In the genomic region with DNA sequence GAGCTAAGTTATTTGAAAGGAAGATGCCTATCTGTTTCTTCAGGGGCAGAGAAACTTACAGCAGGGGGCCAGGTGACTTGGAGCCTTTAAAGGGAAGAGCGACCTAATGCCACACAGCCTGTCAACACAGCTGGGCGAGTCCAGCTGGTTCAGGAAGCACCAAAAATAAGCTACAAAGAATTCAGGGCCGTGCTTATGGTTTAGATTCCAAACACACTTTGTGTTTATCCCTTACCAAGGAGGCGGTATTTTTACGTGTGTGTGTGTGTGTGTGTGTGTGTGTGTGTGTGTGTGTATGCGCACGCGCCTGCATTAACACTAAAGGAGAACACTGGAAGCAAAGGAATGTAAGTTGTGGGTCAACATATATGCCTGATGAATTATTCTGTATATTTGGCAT, we compare ENCODE assay signal across 8 mouse cellular contexts. TPM values are rescaled to one million over a fixed set of nuclear protein-coding genes. Genes with fewer than 3 reads are reported as not detected.
A peak's percentile ranks its signal among the peaks of the same experiment; 100 is the strongest.
DNase-seq lines count a peak whose midpoint lies in the region; ATAC-seq lines count a peak whose summit lies in the region.

No protein-coding gene starts in this region.

- H3K4me3 ChIP-seq in erythroblast, embryonic 14.5 days (replicated peaks) = peak overlapping the region; percentile 93
- H3K4me3 ChIP-seq in embryonic facial prominence, embryonic 14.5 days (ENCODE audit: low read depth, low read length) = peak overlapping the region; percentile 67
- peak overlapping the region; percentile 72 for H3K4me3 ChIP-seq in intestine, embryonic 15.5 days (replicated peaks)

- peak overlapping the region; percentile 95 for H3K27ac ChIP-seq in embryonic facial prominence, embryonic 14.5 days (replicated peaks; ENCODE audit: low read depth, low read length)
- peak overlapping the region; percentile 88 for H3K27ac ChIP-seq in intestine, embryonic 15.5 days

- 11% methylated on average over 8 of the region's 8 CpGs for WGBS in embryonic facial prominence, embryonic 14.5 days
- WGBS in intestine, embryonic 15.5 days = 8% methylated on average over 8 of the region's 8 CpGs

- no peak for ATAC-seq in erythroblast, adult 5-6 weeks (replicated peaks; ENCODE audit: low FRiP score, poor library complexity, severe bottlenecking)
- no peak for ATAC-seq in embryonic facial prominence, embryonic 14.5 days (ENCODE audit: low read depth)
- no peak for ATAC-seq in intestine, embryonic 15.5 days

- H3K27me3 ChIP-seq in erythroblast, embryonic 14.5 days (ENCODE audit: control insufficient read depth) = no peaks in the 10 kb centered on the region
- no peaks in the 10 kb centered on the region for H3K27me3 ChIP-seq in embryonic facial prominence, embryonic 14.5 days (replicated peaks; ENCODE audit: control insufficient read depth, insufficient read depth, low read length)
- no peaks in the 10 kb centered on the region for H3K27me3 ChIP-seq in intestine, embryonic 15.5 days (replicated peaks)

- H3K9ac ChIP-seq in embryonic facial prominence, embryonic 14.5 days (ENCODE audit: low read depth, low read length) = peak overlapping the region; percentile 92
- peak overlapping the region; percentile 79 for H3K9ac ChIP-seq in intestine, embryonic 15.5 days

- H3K36me3 ChIP-seq in erythroblast, embryonic 14.5 days (ENCODE audit: control insufficient read depth) = peaks cover 14% of the 10 kb centered on the region
- H3K36me3 ChIP-seq in embryonic facial prominence, embryonic 14.5 days (ENCODE audit: control insufficient read depth, insufficient read depth, low read length) = peaks cover 4% of the 10 kb centered on the region; the same call in 1 of the 2 replicates
- H3K36me3 ChIP-seq in intestine, embryonic 15.5 days = no peaks in the 10 kb centered on the region

- peak overlapping the region; percentile 78 for H3K4me2 ChIP-seq in embryonic facial prominence, embryonic 14.5 days (ENCODE audit: low read depth, low read length)
- H3K4me2 ChIP-seq in intestine, embryonic 15.5 days (replicated peaks) = peak overlapping the region; percentile 79

- peak; percentile 3 to 11 for DNase-seq in CD8-positive naive resting alpha-beta T cell, adult 2 months (ENCODE audit: low read depth in 2 of 2, low spot score in 2 of 2)
- DNase-seq in embryonic facial prominence, embryonic 14.5 days (ENCODE audit: low spot score) = peak; percentile 67
- peak; percentile 35 to 47 for DNase-seq in lung, adult 18-20 months
- peak; percentile 10 for DNase-seq in retina, embryonic 14.5 days (ENCODE audit: low spot score)
- DNase-seq in gastrocnemius, postnatal 10 days = no peak

- H3K9me3 ChIP-seq in erythroblast, embryonic 14.5 days (ENCODE audit: control insufficient read depth, low read length) = no peaks in the 10 kb centered on the region
- no peaks in the 10 kb centered on the region for H3K9me3 ChIP-seq in embryonic facial prominence, embryonic 14.5 days (ENCODE audit: control insufficient read depth, low read length)
- no peaks in the 10 kb centered on the region for H3K9me3 ChIP-seq in intestine, embryonic 15.5 days

- peaks cover 78% of the 10 kb centered on the region for H3K4me1 ChIP-seq in erythroblast, embryonic 14.5 days (ENCODE audit: control insufficient read depth)
- H3K4me1 ChIP-seq in embryonic facial prominence, embryonic 14.5 days (ENCODE audit: control insufficient read depth, insufficient read depth, low read length) = peaks cover 8% of the 10 kb centered on the region
- H3K4me1 ChIP-seq in intestine, embryonic 15.5 days (replicated peaks) = peaks cover 22% of the 10 kb centered on the region

RNA-seq across cellular contexts. Expression of a gene that starts 0.4 kb away (rescaled TPM):
- polyA plus RNA-seq in erythroblast, embryonic 14.5 days (2012) = 6.4 and 7.1 TPM in 2 replicates
- total RNA-seq in erythroblast, adult 5-6 weeks (2015; ENCODE audit: low replicate concordance) = 23.2 and 27.4 TPM in 2 replicates
- total RNA-seq in erythroblast, adult 5-6 weeks (2017; ENCODE audit: low replicate concordance) = 17.7 and 28.2 TPM in 2 replicates
- polyA plus RNA-seq in embryonic facial prominence, embryonic 14.5 days (2014; fragmentation: Nextera tagmentation; extraction: Ambion mirVana) = 37.7 and 44.9 TPM in 2 replicates
- 36.1 and 38.4 TPM in 2 replicates for polyA plus RNA-seq in intestine, embryonic 15.5 days (2015; fragmentation: Nextera tagmentation; extraction: Ambion mirVana)
- 10 to 100 TPM; 19.8 to 21.7 TPM for total RNA-seq in gastrocnemius, postnatal 10 days (2021)

RNA-seq across cellular contexts. Expression of a gene that starts 1.1 kb away (rescaled TPM):
- polyA plus RNA-seq in erythroblast, embryonic 14.5 days (2012) = 0.06 and 0.08 TPM in 2 replicates
- total RNA-seq in erythroblast, adult 5-6 weeks (2015; ENCODE audit: low replicate concordance) = 3.3 and 7.5 TPM in 2 replicates
- total RNA-seq in erythroblast, adult 5-6 weeks (2017; ENCODE audit: low replicate concordance) = 2.6 and 4.4 TPM in 2 replicates
- 24.2 and 24.4 TPM in 2 replicates for polyA plus RNA-seq in embryonic facial prominence, embryonic 14.5 days (2014; fragmentation: Nextera tagmentation; extraction: Ambion mirVana)
- polyA plus RNA-seq in intestine, embryonic 15.5 days (2015; fragmentation: Nextera tagmentation; extraction: Ambion mirVana) = 15.5 and 15.7 TPM in 2 replicates
- 10 to 100 TPM; 38.1 to 46.8 TPM for total RNA-seq in gastrocnemius, postnatal 10 days (2021)

RNA-seq across cellular contexts. Expression of a gene that starts 26.2 kb away (rescaled TPM):
- polyA plus RNA-seq in erythroblast, embryonic 14.5 days (2012) = 0.03 and 0.06 TPM in 2 replicates
- 2.7 and 3.3 TPM in 2 replicates for total RNA-seq in erythroblast, adult 5-6 weeks (2015; ENCODE audit: low replicate concordance)
- 0.98 and 2.1 TPM in 2 replicates for total RNA-seq in erythroblast, adult 5-6 weeks (2017; ENCODE audit: low replicate concordance)
- 2.8 TPM in 2 replicates for polyA plus RNA-seq in embryonic facial prominence, embryonic 14.5 days (2014; fragmentation: Nextera tagmentation; extraction: Ambion mirVana)
- 1.4 and 1.6 TPM in 2 replicates for polyA plus RNA-seq in intestine, embryonic 15.5 days (2015; fragmentation: Nextera tagmentation; extraction: Ambion mirVana)
- under 1 TPM; 0.27 to 0.63 TPM for total RNA-seq in gastrocnemius, postnatal 10 days (2021)

RNA-seq across cellular contexts. Expression of a gene that starts 29.8 kb away (rescaled TPM):
- not detected in 2 replicates for polyA plus RNA-seq in erythroblast, embryonic 14.5 days (2012)
- total RNA-seq in erythroblast, adult 5-6 weeks (2015; ENCODE audit: low replicate concordance) = not detected in 2 replicates
- total RNA-seq in erythroblast, adult 5-6 weeks (2017; ENCODE audit: low replicate concordance) = 0.68 TPM in 1 of 2 replicates, not detected in the other
- 6.1 and 6.9 TPM in 2 replicates for polyA plus RNA-seq in embryonic facial prominence, embryonic 14.5 days (2014; fragmentation: Nextera tagmentation; extraction: Ambion mirVana)
- polyA plus RNA-seq in intestine, embryonic 15.5 days (2015; fragmentation: Nextera tagmentation; extraction: Ambion mirVana) = 0.36 and 0.56 TPM in 2 replicates
- total RNA-seq in gastrocnemius, postnatal 10 days (2021) = not detected

RNA-seq across cellular contexts. Expression of a gene that starts 33.8 kb away (rescaled TPM):
- polyA plus RNA-seq in erythroblast, embryonic 14.5 days (2012) = 5.9 and 9.3 TPM in 2 replicates
- 45.1 and 45.2 TPM in 2 replicates for total RNA-seq in erythroblast, adult 5-6 weeks (2015; ENCODE audit: low replicate concordance)
- 26.8 and 31.9 TPM in 2 replicates for total RNA-seq in erythroblast, adult 5-6 weeks (2017; ENCODE audit: low replicate concordance)
- polyA plus RNA-seq in embryonic facial prominence, embryonic 14.5 days (2014; fragmentation: Nextera tagmentation; extraction: Ambion mirVana) = 133 and 134 TPM in 2 replicates
- 146 and 148 TPM in 2 replicates for polyA plus RNA-seq in intestine, embryonic 15.5 days (2015; fragmentation: Nextera tagmentation; extraction: Ambion mirVana)
- total RNA-seq in gastrocnemius, postnatal 10 days (2021) = 10 to 100 TPM; 42.6 to 51.9 TPM

Comparison
In these comparisons a context has a peak if more than half of its experiments do, and no peak if none do; other contexts are left out.
1. RNA of a gene that starts 1.1 kb away (polyA plus RNA-seq): 24.2 to 24.4 TPM in embryonic facial prominence, embryonic 14.5 days and 15.5 to 15.7 TPM in intestine, embryonic 15.5 days; 0.06 to 0.08 TPM in erythroblast, embryonic 14.5 days; every median in the first group is over 10 times any median in the second.
2. Peak in every context shown above with its lines, with median percentiles within 50 percentile points of each other: H3K4me3 ChIP-seq.